8 mouse cellular contexts compared by ENCODE assay signal in the genomic region with DNA sequence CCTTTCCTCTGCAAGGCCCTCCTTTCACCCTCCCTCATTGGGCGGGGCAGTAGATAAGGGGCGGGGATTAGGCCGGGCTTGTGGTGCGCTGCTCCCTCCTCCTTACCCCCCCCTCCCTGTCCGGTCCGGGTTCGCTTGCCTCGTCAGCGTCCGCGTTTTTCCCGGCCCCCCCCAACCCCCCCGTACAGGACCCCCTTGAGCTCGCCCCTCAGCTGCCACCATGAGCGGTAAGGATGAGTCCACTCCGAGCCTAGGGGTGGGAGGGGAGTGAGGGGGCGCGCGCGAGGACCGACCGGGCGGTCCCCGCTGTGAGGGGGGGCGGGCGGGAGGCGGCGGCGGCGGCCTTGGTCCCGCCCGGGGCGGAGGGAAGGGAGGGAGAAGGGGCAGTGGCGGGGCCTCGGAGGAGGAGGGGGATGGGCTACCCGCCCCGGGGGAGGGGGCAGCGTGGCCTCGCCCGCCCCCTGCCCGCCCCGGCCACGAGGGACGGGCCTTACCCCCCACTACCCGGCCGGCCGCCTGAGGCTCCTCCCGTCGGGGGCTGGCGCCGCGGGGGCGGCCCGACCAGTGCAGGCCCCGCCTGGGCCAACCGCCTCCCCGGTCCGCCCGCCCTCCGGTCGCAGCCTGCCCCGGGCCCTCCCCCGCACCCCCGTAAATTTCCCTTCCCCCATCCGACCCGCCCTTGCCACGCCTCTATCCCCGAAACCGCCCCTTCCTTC. TPM values are rescaled to one million over a fixed set of nuclear protein-coding genes. Genes with fewer than 3 reads are reported as not detected.
DNase-seq lines count a peak whose midpoint lies in the region; ATAC-seq lines count a peak whose summit lies in the region.

No protein-coding gene starts in this region.

- H3K27ac ChIP-seq in hindbrain, embryonic 12.5 days, result peak overlapping the region; percentile 95

- ATAC-seq in hindbrain, embryonic 12.5 days (ENCODE audit: low FRiP score), result no peak

- under 1% methylated on average over 34 of the region's 69 CpGs for WGBS in hindbrain, embryonic 12.5 days

- peak overlapping the region; percentile 98 for H3K9ac ChIP-seq in hindbrain, embryonic 12.5 days

- peaks cover 43% of the 10 kb centered on the region for H3K4me1 ChIP-seq in hindbrain, embryonic 12.5 days

- H3K9me3 ChIP-seq in hindbrain, embryonic 12.5 days (replicated peaks), result no peaks in the 10 kb centered on the region

- H3K36me3 ChIP-seq in hindbrain, embryonic 12.5 days, result peaks cover 28% of the 10 kb centered on the region

- H3K27me3 ChIP-seq in hindbrain, embryonic 12.5 days, result no peaks in the 10 kb centered on the region

- H3K4me3 ChIP-seq in hindbrain, embryonic 12.5 days, result peak overlapping the region; percentile 93

- H3K4me2 ChIP-seq in hindbrain, embryonic 12.5 days (replicated peaks), result peak overlapping the region; percentile 54

- DNase-seq in R1 (ENCODE audit: low read depth, low spot score), result peak; percentile 89
- peak; percentile 74 for DNase-seq in cerebellum, adult 9-10 months
- DNase-seq in forelimb bud, embryonic 11.5 days (ENCODE audit: low read depth, low spot score), result peak; percentile 55
- DNase-seq in left cerebral cortex, adult 11 months (ENCODE audit: low spot score), result peak; percentile 54
- DNase-seq in lung, postnatal 4 days, result peak; percentile 89 to 95
- DNase-seq in right cerebral cortex, postnatal 4 days, result peak; percentile 90
- DNase-seq in yolk sac, embryonic 10.5 days (ENCODE audit: low spot score), result peak; percentile 92

RNA-seq across cellular contexts. Expression of a gene that starts 0.4 kb away (rescaled TPM):
- 9.1 and 9.3 TPM in 2 replicates for polyA plus RNA-seq in hindbrain, embryonic 12.5 days (2016; fragmentation: Nextera tagmentation; extraction: Ambion mirVana)

RNA-seq across cellular contexts. Expression of a gene that starts 38.8 kb away (rescaled TPM):
- polyA plus RNA-seq in hindbrain, embryonic 12.5 days (2016; fragmentation: Nextera tagmentation; extraction: Ambion mirVana), result 0.23 TPM in 1 of 2 replicates, not detected in the other

RNA-seq across cellular contexts. Expression of a gene that starts 39.4 kb away (rescaled TPM):
- polyA plus RNA-seq in hindbrain, embryonic 12.5 days (2016; fragmentation: Nextera tagmentation; extraction: Ambion mirVana), result 1.9 and 2.1 TPM in 2 replicates

RNA-seq across cellular contexts. Expression of a gene that starts 52.5 kb away (rescaled TPM):
- polyA plus RNA-seq in hindbrain, embryonic 12.5 days (2016; fragmentation: Nextera tagmentation; extraction: Ambion mirVana), result 89.7 and 91.3 TPM in 2 replicates

RNA-seq across cellular contexts. Expression of a gene that starts 55.8 kb away (rescaled TPM):
- polyA plus RNA-seq in hindbrain, embryonic 12.5 days (2016; fragmentation: Nextera tagmentation; extraction: Ambion mirVana), result 54.6 and 60.9 TPM in 2 replicates
